Mouse (Mus musculus) embryonic stem cell, embryonic (primary cell): ENCODE data around the gene Brca1.

Experiments
- CTCF ChIA-PET, 4 experiments: fragments of 300-600 bp in 2 of 4; fragments of 350-600 bp in 2 of 4; sonication (Branson Sonifier 250); formaldehyde crosslinking; loops; one replicate each; lab custom pipeline; 2022; ENCODE audit warnings: inconsistent platforms in 2 of 4; lab: Charles Lee
- POLR2A ChIA-PET, 4 experiments: fragments of 300-600 bp in 2 of 4; fragments of 350-600 bp in 2 of 4; sonication (Branson Sonifier 250); formaldehyde crosslinking; loops; one replicate each; lab custom pipeline; 2022; ENCODE audit warnings: antibody characterized with exemption in 4 of 4, inconsistent platforms in 1 of 4; lab: Charles Lee

Gene Brca1

DNA sequence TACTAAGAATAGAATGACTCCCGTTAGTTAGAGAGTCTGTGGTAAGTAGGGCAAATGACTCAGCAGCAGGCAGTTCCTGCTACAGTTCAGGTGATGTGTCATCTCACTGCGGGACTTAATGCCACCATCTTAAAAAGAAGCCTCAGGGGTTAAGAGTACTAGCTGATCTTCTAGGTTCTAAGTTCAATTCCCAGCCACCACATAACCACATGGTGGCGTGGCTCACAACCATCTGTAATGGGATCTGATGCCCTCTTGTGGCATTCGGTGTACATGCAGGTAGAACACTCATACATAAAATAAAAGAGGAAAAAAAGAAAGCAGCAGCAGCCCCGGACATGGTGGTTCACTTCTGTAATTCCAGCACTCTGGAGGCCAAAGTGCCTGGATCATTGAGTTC lies 10.6 kb upstream of the Brca1 start:
- ChIA-PET CTCF (interaction anchor here (0.6 to 10.5 kb wide), 45 partner anchors 8 to 385 kb away, joined by 3 to 122 read pairs (median 5); partner anchors contain the start of genes Nbr1 (in 4 of the 4), Brca1 (in 2 of the 4), Tmem106a (in 2 of the 4) and Dhx8 (in 1 of the 4)), POLR2A (interaction anchor here (0.6 to 47.2 kb wide), 39 partner anchors 9 to 556 kb away, joined by 3 to 978 read pairs (median 4); partner anchors contain the start of genes Brca1 (in 2 of the 4), Nbr1 (in 2 of the 4), Rpl27 (in 2 of the 4) and Tmem106a (in 2 of the 4))

DNA sequence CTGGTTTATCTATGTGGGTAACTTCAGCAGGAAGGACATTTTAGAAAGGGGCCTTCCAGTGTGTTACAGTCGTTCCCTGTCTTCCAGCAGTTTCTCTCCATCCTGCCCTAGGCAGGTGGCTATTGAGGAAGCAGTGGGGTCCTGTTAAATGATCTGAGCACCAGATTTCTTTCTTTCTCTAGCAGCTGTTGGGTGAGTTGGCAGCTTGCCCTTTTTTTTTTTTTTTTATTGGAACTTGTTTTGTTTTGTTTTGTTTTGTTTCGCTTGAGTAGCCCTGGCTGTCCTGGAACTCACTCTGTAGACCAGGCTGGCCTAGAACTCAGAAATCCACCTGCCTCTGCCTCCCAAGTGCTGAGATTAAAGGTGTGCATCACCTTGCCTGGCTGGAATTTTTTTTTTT lies 5.2 kb upstream of the Brca1 start:
- ChIA-PET POLR2A (interaction anchor here in 3 of 4 experiments (0.6 to 27.7 kb wide), 11 partner anchors 8 to 259 kb away, joined by 3 to 978 read pairs (median 3); partner anchors contain the start of genes Tmem106a (in 2 of the 3) and Gm11634 (in 1 of the 3)), CTCF (interaction anchor here in 2 of 4 experiments (0.6 kb wide), 2 partner anchors 34 to 158 kb away, joined by 3 read pairs; no protein-coding TSS in a partner anchor)

DNA sequence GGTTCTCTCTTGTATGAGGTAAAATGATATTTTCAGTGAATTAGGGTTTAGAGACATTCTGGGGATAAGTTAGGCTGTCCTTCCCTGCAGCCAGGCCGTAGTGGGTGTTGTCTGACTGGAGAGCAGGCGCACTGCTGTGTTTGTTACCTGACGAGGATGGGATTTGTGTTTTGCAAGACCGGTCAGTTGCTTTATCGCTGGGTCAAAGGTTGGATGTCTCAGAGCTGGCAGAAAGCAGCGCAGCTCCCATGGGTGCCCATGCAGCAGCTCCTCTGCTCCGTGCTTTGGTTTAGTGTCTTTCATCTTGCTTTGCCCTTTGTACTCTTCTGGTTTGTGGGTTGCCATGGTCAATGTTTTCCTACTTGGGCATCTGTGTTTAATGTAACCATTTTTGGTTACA lies 4.8 kb upstream of the Brca1 start:
- POLR2A ChIA-PET = interaction anchor here in 3 of 4 experiments (0.6 to 27.7 kb wide), 15 partner anchors 9 to 259 kb away, joined by 3 to 978 read pairs (median 3); partner anchors contain the start of genes Tmem106a (in 2 of the 3), Gm11634 (in 1 of the 3) and Rpl27 (in 1 of the 3)
- CTCF ChIA-PET = interaction anchor here in 2 of 4 experiments (0.6 to 1.1 kb wide), 3 partner anchors 10 to 158 kb away, joined by 3 read pairs; no protein-coding TSS in a partner anchor

DNA sequence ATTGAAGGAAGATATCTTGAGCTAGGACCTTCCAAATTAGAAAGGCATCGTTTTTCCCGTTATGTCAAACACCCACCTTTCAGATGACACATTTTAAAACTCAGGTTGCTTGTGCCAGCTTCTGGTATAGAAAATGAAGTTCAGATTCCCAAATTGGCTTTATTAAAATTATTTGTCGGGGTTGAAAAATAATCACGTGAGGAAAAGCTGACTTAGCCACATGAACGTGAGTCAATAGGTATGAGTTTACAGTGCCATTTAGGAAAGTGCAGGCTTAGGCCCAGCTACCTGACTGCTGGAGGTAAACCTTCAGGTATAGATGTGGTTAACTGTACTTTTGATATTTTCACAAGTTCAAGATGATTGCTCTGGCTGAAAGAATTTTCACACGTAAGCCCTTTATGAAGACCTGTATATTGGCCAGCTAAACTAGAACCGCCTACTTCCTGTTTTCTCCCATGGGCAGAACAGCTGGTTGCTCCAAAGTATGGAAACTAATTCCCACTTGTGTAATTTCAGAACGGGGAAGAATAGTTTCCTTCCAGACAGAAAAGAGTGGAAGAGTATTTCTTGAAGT lies 1.7 kb upstream of the Brca1 start:
- ChIA-PET CTCF (interaction anchor here (0.5 to 3.2 kb wide), 15 partner anchors 8 to 934 kb away, joined by 3 to 72 read pairs (median 5); partner anchors contain the start of genes Becn1 (in 1 of the 4) and Rpl27 (in 1 of the 4)), POLR2A (interaction anchor here (0.6 to 27.7 kb wide), 80 partner anchors 8 to 1393 kb away, joined by 3 to 978 read pairs (median 7); partner anchors contain the start of genes Rnd2 (in 3 of the 4), Tmem106a (in 3 of the 4), Cntd1 (in 2 of the 4) and Coa3 (in 2 of the 4))

DNA sequence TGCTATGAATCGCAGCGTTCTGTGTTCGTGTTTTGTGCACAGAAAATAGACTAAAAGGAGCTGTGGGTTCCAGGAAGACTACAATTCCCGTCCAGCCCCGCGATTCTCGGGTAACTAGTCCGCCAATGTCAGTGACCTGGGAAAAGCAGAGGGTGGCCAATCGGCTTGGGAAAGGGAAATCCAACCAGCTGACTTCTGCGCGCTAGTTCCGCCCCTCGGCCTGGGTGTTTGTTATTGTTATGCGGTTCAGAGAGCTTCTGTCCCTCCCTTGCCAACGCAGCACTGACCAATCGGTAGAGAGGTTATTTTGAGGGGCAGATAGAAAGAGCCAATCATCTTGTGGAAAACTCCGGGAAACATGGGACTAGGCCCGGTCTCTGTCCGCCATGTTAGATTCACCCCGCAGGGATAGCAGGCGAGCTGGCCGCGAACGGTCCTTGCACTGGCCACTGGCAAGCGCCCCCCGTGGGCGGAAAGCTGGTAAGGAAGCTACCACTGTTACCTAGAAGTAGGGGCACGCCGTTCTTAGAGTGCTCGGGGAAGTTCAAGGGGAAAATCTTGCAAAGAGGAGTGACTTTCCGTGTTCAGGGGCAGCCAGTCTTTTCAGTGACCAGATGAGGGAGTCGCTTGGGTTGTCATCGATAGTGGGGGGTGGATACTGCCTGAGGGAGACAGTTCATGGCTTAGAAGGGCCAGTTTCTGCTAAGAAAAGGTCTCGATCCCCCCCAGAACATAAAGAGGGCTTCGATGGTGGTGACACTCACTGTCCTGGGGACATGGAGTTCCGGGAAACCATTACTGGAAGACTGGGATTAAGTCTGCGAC lies 933 bp upstream of the Brca1 start:
- ChIA-PET CTCF (interaction anchor here (0.5 to 3.2 kb wide), 28 partner anchors 9 to 376 kb away, joined by 3 to 72 read pairs (median 5); partner anchors contain the start of genes Becn1 (in 1 of the 4), Dhx8 (in 1 of the 4), Rnd2 (in 1 of the 4) and Rpl27 (in 1 of the 4)), POLR2A (interaction anchor here (0.5 to 27.7 kb wide), 162 partner anchors 9 to 1860 kb away, joined by 3 to 978 read pairs (median 5); partner anchors contain the start of genes Rnd2 (in 3 of the 4), Rpl27 (in 3 of the 4), Tmem106a (in 3 of the 4) and Aarsd1 (in 2 of the 4))

DNA sequence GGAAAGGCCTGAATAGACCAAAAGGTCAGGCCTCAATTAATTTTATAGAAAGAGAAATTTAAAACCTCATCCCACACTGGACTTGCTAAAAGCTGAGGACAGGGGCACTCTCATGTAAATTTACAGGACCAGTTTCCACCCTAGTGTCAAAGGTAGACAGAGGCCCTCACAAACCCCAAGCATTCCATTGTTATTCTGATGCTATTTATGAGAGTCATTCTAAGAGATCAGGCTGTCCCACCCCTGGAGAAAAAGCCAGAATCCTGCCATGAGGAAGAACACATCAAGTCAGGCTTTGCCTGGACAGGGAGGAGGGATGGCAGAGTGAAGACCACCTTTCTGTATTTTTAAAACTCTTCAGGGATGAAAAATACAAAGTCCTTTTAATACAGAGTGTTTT lies 3.2 kb downstream of the Brca1 start:
- POLR2A ChIA-PET = interaction anchor here (0.6 to 27.7 kb wide), 19 partner anchors 7 to 119 kb away, joined by 3 to 978 read pairs (median 4); partner anchors contain the start of genes Tmem106a (in 2 of the 4), Gm11634 (in 1 of the 4), Ifi35 (in 1 of the 4) and Rdm1 (in 1 of the 4)
- CTCF ChIA-PET = no interaction called here

DNA sequence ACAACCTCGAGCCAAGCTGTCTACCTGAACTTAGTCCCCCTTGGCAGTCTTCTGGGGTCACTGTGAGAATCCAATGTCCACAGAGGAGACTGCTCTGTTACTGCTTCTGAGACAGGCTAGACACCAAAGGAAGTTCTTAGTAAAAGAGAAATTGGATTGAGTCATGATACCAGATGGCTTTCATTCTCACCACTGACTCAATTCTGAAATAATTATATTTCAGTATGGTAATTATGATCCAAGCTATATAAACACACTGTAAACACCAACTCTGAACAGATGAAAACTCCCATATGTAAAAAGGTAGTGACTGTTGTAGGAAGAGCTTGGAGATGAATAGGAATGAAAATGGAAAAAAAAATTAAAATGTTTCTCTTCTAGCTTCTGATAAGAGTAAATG lies 7.6 kb downstream of the Brca1 start:
- ChIA-PET POLR2A (interaction anchor here (0.5 to 27.7 kb wide), 22 partner anchors 7 to 1433 kb away, joined by 3 to 978 read pairs (median 4); partner anchors contain the start of genes Brca1 (in 3 of the 4), Nbr1 (in 3 of the 4), Rpl27 (in 2 of the 4) and Gm11634 (in 1 of the 4)), CTCF (interaction anchor here in 2 of 4 experiments (1.0 to 1.5 kb wide), 2 partner anchors 18 kb away, joined by 3 to 4 read pairs; no protein-coding TSS in a partner anchor)

DNA sequence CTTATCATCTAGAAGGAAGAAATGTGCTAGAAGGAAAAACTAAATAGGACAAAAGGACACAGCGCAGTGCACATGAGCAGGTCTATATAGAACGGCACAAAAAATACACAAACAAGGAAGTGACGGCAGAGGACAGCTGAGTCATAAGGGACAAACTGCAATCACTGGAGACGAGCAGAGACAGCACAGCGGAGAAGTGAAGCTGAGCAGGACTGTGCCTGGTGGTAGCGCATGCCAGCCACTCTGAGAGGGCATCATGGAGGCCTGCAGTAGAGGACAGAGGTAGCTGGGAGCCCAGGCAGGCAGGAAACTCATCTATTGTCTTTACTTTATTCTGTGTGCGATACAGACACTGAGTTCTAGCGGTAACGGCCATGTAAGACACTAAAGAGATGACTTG lies 8.2 kb downstream of the Brca1 start:
- POLR2A ChIA-PET = interaction anchor here (0.5 to 27.7 kb wide), 20 partner anchors 7 to 102 kb away, joined by 3 to 978 read pairs (median 4); partner anchors contain the start of genes Brca1 (in 3 of the 4), Nbr1 (in 3 of the 4), Rpl27 (in 2 of the 4) and Gm11634 (in 1 of the 4)
- CTCF ChIA-PET = interaction anchor here in 2 of 4 experiments (1.0 to 2.2 kb wide), 3 partner anchors 9 to 19 kb away, joined by 3 to 5 read pairs (median 4); partner anchors contain the start of genes Brca1 (in 1 of the 2) and Nbr1 (in 1 of the 2)

DNA sequence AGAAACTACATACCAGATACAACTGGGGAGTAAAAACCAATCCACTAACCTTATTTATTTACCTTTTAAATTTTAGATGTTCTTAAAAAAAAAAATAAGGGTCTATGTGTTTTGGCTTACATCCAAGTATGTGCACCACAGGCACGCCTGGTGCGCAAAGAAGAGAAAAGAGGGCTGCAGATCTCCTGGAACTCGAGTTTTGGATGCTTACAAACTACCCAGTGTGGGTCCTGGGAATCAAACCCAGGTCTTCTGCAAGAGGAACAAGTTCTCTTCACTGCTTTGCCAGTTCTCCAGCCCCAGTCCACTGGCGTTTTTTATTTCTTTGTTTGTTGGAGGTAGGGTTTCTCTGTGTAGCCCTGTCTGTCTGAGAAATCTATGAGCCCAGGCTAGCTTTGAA lies 25.1 kb downstream of the Brca1 start:
- POLR2A ChIA-PET = interaction anchor here (0.6 to 4.5 kb wide), 13 partner anchors 8 to 296 kb away, joined by 3 to 23 read pairs (median 5); partner anchors contain the start of genes Nbr1 (in 1 of the 4) and Tmem106a (in 1 of the 4)
- CTCF ChIA-PET = no interaction called here

DNA sequence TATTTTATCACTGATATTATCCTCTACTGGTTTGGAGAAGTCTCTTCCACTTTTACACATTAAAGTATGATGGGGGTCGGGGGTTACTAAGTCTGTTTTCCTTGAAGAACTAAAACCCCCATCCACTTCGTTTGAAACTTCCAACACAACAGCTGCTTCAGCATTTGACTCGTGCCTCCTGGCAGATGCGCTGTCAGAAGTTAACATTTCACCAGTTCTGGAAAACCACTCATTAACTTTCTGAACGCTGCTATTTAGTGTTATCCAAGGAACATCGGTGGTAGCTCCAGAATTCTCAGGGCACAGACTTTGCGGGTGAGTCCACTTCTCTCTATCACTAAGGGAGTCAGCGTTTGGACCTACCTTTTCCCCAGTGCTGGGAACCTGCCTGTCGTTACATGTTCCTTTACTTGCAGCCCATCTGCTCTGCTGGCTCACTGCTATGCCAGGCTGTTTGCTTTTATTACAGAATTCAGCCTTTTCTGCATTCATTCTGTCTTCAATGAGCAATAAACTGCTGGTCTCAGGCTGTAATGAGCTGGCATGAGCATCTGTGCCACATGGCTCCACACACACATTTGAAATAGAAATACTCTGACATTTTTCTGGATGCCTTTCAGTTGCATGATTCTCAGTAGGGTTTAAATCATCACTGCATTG lies 25.7 kb downstream of the Brca1 start:
- ChIA-PET CTCF (interaction anchor here in 1 of 4 experiments (1.0 kb wide), 1 partner anchor 50 kb away, joined by 3 read pairs; no protein-coding TSS in a partner anchor), POLR2A (interaction anchor here in 2 of 4 experiments (0.6 to 4.5 kb wide), 9 partner anchors 16 to 88 kb away, joined by 3 to 23 read pairs (median 5); partner anchors contain the start of genes Nbr1 (in 1 of the 2) and Tmem106a (in 1 of the 2))

DNA sequence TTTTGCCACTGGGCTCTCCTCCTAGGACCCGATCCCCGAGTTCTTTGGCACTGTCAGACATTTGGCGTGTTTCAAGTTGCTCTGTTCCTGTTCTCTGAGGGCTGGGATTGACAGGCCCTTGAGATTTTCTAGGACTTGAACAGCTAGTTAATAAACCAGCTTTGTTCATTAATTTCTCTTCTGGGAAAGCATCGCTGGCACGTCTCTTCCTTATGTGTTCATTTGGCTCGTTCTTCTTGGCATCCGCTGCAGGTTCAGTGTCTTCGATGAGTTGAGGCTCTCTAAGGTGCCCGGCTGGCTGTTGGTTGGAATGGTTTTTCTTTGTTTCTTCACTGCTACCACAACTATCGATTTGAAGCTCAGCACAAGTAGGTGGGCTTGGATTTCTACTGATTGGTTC lies 26.7 kb downstream of the Brca1 start:
- CTCF ChIA-PET = interaction anchor here in 1 of 4 experiments (0.6 to 1.0 kb wide), 2 partner anchors 12 to 51 kb away, joined by 3 to 4 read pairs; no protein-coding TSS in a partner anchor
- POLR2A ChIA-PET = interaction anchor here in 1 of 4 experiments (0.6 to 1.4 kb wide), 3 partner anchors 17 to 81 kb away, joined by 3 read pairs; no protein-coding TSS in a partner anchor

DNA sequence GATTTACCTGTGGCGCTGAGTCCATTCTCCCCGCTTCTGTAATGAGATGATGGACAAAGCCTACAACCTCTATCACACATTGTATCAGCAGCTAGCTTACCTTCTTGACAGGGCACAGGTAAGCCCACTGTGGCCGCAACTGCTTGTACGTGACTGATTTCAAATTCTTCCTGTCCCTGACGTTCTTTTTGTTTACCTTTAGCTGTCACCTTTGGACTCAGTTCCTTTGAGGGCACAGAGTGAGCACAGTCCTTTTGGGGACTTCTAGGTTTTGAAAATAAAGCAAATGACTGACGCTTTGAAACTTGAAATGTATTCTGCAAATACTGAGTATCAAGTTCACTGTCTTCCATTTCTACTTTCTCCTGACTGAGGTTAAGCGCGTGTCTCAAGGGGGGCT lies 27.3 kb downstream of the Brca1 start:
- CTCF ChIA-PET = interaction anchor here in 1 of 4 experiments (0.6 to 0.8 kb wide), 2 partner anchors 11 to 52 kb away, joined by 3 to 4 read pairs; no protein-coding TSS in a partner anchor
- POLR2A ChIA-PET = interaction anchor here in 2 of 4 experiments (0.6 to 1.4 kb wide), 5 partner anchors 18 to 101 kb away, joined by 3 read pairs; no protein-coding TSS in a partner anchor

DNA sequence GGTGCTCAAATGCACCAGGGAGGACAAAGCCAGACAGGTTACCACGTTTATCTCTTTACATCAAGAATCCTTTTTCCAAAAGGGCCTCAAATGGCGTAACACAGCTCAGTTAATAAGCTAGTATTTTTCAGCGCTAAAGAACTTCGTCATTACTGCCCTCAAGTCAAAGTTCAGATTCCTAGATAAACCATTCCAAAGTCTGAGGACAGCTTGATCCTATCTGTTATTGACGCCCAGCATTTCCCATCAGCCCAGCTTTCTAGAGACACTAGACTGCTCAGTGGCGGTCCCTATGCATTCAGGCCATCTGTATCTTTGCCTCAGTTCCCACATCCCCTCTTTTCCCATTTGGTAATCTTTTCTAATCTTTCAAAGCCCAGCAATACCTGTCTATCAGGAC lies 32.4 kb downstream of the Brca1 start:
- ChIA-PET POLR2A (interaction anchor here in 3 of 4 experiments (0.6 to 8.7 kb wide), 22 partner anchors 9 to 223 kb away, joined by 3 to 78 read pairs (median 6); partner anchors contain the start of genes Tmem106a (in 2 of the 3), Rnd2 (in 1 of the 3) and Rpl27 (in 1 of the 3)), CTCF (interaction anchor here in 2 of 4 experiments (0.6 to 1.5 kb wide), 6 partner anchors 35 to 100 kb away, joined by 3 to 8 read pairs (median 4); no protein-coding TSS in a partner anchor)

DNA sequence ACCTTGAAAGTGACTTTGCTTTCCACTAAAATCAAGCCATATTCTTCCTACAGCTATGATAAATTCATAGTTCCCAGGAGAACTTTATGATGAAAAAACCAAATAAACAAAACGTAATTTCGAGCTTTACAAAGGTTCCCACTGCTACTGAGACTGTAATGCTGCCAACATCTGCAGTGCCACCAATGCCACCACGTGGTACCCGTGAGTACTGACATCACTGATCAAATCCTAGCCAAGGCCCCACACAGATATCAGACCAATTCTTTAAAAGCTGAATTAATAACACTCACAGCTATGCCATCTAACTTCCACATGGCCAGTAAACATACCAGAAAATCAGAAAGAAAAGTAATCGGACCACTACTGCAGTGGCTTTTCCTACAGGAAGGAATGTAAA lies 32.8 kb downstream of the Brca1 start:
- CTCF ChIA-PET = interaction anchor here in 2 of 4 experiments (0.6 to 1.5 kb wide), 8 partner anchors 34 to 1143 kb away, joined by 3 to 8 read pairs (median 4); partner anchors contain the start of gene Tmem106a (in 1 of the 2)
- POLR2A ChIA-PET = interaction anchor here in 3 of 4 experiments (0.8 to 8.7 kb wide), 24 partner anchors 8 to 223 kb away, joined by 3 to 78 read pairs (median 4); partner anchors contain the start of genes Tmem106a (in 2 of the 3), Rnd2 (in 1 of the 3) and Rpl27 (in 1 of the 3)

DNA sequence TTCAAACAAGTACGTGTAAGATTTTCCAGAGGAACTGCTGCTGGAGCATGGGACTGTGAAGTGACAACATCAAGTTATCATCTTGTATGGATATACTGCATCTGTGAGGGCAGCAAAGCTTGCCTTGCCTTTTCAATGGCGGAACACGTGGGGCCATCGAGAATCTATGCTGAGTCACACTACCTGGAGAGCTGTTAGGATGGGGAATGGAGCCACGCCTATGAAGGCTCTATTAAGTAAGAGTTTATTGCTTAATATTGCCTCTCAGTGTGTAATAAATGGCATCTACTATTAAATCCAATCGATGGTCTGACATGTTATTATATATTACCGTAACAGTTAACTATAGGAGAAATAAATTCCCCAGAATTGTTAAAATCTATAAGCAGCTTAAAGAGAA lies 44.7 kb downstream of the Brca1 start:
- POLR2A ChIA-PET = interaction anchor here (0.5 to 8.7 kb wide), 33 partner anchors 10 to 83 kb away, joined by 3 to 78 read pairs (median 6); partner anchors contain the start of genes Nbr1 (in 2 of the 4), Rpl27 (in 2 of the 4), Rnd2 (in 1 of the 4) and Tmem106a (in 1 of the 4)
- CTCF ChIA-PET = interaction anchor here in 3 of 4 experiments (0.5 to 1.6 kb wide), 4 partner anchors 40 to 90 kb away, joined by 3 to 5 read pairs (median 4); partner anchors contain the start of gene Rpl27 (in 1 of the 3)
